Mouse (Mus musculus) WW6 (cell line): ENCODE results near the gene Gdf11.
A peak's percentile ranks its signal among the peaks of the same experiment; 100 is the strongest.

ENCODE experiments used
- DNase-seq: peaks from one replicate; pipeline ENCODE4 v3.0.0-alpha.2; 2013; ENCODE audit warnings: low read depth, low spot score

Gene Gdf11

GRCm38 (mm10) chr10:128895952-128896693 is 4.6 kb upstream of the Gdf11 start:
- DNase-seq, result no peak

- peak; percentile 67 for DNase-seq
Observed at GRCm38 (mm10) chr10:128895437-128895836, 3.9 kb upstream of the Gdf11 start.

DNA sequence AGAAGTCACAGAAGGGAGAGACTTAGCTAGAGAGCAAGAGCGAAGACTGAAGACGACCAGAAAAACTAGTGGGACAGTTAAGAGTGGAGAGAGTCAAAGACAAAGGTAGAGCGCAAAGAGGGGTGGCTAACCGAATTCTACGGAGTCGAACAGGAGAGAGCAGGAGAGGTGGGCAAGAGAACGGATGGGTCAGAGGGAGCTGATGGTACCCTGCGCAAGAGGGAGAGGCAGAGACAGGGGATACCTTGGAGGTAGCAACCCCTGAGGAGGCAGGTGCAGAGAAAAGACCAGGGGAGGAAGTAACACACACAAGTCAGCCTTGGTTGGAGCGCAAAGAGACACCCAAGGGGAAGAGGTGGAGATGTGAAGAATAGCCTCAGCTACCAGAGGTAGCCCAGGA is 728 bp upstream of the Gdf11 start:
- DNase-seq, result no peak

DNA sequence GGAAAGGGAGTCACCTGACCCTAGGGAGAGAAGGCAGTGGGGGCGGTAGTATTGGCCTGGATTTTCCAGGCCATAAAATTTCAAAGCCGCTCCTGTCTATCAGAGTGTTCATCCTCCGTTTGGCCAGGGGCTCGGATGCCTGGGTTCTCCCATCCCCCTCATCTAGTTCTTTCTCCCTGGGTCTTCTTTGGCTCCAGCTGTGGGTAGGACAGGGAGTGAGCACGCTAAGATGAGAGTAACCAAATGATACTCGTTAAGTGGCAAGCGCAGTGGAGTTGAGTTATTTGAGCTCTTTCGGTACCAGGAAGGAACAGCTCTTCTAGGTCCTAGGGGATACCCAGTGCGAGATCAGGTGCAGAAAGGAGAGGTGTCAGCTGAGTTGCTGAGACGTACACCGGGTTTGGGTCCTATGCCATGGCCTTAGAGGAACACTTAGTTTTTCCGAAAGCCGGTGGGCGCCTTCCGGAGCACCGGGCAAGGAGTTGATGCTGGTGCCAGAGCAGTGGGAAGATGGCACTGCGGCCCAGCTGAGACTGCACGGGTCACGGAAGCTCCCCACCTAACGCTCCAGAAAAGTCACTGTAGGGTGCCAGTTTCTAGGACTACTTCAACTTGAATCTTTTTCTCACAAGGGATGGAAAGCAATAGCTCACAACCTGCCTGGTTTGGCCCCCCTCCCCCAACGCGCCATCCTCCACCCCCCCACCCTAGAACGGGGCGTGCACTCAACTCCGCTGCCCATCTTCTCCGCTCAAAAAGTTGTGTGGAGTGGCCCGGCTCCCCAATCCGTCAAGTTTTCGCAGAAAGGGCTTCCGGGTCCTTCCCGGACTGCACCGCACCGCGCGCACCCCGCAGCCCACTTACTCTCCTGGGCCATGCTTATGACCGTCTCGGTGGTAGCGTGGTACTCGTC is 879 bp downstream of the Gdf11 start:
- no peak for DNase-seq

- no peak for DNase-seq
Observed at GRCm38 (mm10) chr10:128889846-128890245, 1.7 kb downstream of the Gdf11 start.

DNA sequence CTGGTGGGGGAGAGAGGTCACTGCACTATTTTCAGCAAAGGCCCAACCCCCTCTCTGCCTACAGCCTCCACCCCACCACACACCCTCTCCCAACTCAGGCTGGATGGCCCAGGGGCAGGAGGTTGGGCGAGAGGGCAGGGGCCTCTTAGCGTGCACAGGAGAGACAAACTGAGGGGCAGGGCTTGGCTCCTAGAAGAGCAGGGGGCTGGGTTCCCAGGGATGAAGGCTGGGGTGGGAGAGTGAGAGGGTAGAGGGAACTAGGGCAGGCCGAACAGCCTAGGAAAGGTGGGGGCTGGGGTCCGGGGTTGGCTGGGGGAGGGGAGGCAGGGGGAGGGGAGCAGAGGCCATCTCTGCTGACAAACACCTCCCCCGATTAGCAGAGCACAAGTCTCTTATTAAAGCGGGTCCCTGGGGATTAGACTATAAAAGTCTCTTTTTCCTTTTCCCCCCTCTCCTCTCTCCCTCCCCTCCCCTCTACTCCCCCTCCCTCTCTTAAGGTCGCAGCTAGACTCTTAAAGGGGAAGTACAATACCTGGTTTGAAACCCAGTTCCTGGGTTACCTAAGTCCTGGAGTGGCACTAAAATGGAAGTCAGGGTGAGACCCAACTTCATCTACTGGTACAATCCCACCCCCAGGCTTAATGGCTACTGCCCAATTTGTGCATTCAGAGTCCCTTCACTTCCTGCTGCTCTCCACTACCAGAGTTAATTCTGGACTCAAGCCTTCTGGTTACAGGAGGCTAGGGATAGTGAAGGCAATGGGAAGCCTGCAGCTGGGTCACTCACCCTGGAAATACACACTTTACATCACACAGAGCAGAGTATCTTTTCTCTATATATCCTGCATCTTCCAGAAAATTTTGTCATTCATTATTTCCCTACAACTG is 2.3 kb downstream of the Gdf11 start:
- DNase-seq, result no peak

- DNase-seq, result no peak
Observed at GRCm38 (mm10) chr10:128882067-128882466, 9.5 kb downstream of the Gdf11 start.

DNA sequence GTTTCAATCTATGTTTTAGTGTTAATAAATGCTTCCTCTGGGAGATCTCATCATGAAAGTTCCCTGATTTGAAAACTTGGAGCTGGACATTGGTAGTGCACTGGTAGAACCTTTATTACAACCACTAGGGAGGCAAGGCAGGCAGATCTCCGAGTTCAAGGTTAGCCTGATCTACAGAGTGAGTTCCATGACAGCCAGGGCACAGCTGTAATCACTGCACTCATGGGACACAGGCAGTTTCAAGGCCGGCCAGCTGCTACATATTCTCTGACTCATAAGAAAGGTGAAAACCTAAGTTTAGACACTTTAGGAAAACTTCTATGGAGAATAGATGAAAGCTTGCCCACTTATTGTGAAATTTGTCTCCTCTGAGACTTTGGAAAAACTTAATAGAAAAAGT is 12.7 kb downstream of the Gdf11 start:
- no peak for DNase-seq

DNA sequence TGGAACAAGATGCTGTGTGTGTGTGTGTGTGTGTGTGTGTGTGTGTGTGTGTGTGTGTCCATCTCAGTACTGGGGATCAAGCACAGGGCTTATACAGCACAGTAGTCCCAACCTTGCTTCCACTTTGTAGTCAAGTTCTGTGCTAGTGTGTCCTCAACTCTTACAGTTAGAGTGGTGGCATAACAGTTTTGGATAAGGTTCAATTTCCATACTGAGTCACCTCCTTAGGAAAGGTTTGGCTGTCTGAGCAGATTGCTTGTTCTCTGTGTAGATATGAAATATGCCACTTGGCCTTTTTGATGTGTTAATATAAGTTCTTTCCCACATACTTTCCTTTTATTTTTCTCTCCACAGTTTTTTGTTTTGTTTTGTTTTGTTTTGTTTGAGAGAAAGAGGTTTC is 13.2 kb downstream of the Gdf11 start:
- no peak for DNase-seq

- no peak for DNase-seq
Observed at GRCm38 (mm10) chr10:128870341-128870740, 21.2 kb downstream of the Gdf11 start.

DNA sequence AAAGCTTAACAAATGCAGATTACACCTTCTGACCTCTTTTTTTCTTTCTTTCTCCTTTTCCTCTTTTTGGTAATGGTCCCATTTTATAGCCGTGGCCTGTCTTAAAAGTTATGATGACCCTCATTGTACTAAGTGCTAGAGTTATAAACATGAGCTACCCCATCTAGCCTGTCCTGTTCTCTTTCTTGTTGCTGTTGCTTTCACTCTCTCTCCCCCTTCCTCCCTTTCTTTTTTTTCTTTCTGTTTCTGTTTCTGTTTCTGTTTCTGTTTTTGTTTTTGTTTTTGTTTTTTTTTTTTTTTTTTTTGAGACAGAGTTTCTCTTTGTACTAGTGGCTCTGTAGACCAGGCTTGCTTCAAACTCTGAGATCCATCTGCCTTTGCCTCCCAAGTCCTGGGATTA is 25.0 kb downstream of the Gdf11 start:
- no peak for DNase-seq

- no peak for DNase-seq
Observed at GRCm38 (mm10) chr10:128866042-128866441, 25.5 kb downstream of the Gdf11 start.

GRCm38 (mm10) chr10:128861176-128861575 is 30.3 kb downstream of the Gdf11 start:
- no peak for DNase-seq

DNA sequence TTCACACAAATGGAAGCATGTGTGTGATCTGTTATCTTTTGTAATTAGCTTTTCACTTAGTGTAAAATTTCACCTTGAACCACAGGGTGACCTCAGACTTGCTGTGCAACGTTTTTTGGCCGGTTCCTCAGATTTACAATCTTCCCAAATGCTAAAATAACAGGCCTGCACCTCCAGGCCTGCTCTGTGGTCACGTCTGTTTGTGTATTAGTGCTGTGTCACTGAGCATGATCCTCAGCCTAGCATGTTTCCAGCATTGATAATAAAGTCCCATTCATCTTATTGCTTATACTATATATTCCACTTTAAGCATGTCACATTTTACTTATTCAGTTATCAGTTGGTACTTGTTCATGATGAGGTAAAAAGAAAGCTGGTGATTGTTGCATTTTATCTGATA is 41.2 kb downstream of the Gdf11 start:
- DNase-seq, result no peak

DNA sequence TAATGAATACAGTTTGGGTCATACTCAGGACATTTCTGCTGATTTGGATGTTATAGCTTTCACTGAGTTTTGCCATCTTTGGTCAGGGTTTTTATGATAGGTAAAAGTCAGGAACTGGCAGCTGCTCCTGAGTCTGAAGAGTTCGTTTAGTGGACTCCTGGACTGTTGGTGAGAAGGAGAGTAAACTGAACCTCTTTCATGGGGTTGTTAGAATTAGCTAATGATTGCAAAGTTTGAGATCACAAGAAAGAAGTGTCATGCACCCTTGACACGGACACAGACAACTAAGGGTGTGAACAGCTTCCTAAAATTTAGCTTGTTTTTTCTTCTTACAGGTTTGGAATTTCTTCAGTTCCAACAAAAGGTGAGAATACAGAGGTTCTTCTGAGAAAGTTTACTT is 43.1 kb downstream of the Gdf11 start:
- DNase-seq, result no peak

- no peak for DNase-seq
Observed at GRCm38 (mm10) chr10:128846664-128847063, 44.9 kb downstream of the Gdf11 start.

DNA sequence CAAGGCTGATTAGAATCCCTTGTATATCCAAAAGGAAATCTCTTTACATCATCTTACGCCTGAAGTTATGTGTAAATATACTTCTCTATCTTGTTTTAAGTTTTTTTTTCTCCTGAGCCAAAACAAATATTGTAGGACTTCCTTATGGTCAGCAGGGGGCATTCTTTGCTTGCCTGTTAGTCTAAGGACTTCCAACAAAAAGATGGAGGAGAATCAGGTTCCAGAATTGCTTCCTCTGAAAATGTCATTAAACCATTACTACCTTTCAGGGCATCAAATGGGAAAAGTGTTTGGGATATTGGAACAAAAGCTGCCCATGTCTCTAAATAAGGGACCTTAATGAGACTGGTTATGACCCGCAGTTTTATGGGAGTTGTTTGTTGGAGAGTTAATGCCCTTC is 46.0 kb downstream of the Gdf11 start:
- DNase-seq, result no peak

- no peak for DNase-seq
Observed at GRCm38 (mm10) chr10:128843260-128843659, 48.3 kb downstream of the Gdf11 start.

GRCm38 (mm10) chr10:128840612-128841011 is 50.9 kb downstream of the Gdf11 start:
- DNase-seq, result no peak

- DNase-seq, result no peak
Observed at GRCm38 (mm10) chr10:128839434-128839833, 52.1 kb downstream of the Gdf11 start.

- DNase-seq, result no peak
Observed at GRCm38 (mm10) chr10:128837400-128837799, 54.1 kb downstream of the Gdf11 start.
